Mouse (Mus musculus) adrenal gland (tissue): Measurements from ENCODE around the gene Ptprn.

ENCODE experiments used
- intact Hi-C: fragments of 180-260 bp; cut with DNase I; formaldehyde crosslinking; loops from one replicate; pipeline ENCODE4 v1.15.1; 2025
- long read RNA-seq, 2 experiments: library from polyadenylated mRNA; unstranded; transcript quantifications; one replicate each; pipeline ENCODE4 v2.0.0; 2020; ENCODE audit warnings: borderline replicate concordance in 1 of 2; ENCODE audit not compliant: insufficient replicate concordance in 1 of 2

Gene Ptprn
- long read RNA-seq, experiment 1, partial matches to known transcripts = 9 of 12 reads
- long read RNA-seq, experiment 1, other reads (novel, unspliced or antisense) = 3 of 12 reads
- long read RNA-seq, experiment 2, partial matches to known transcripts = 22 of 27 reads
- long read RNA-seq, experiment 2, other reads (novel, unspliced or antisense) = 4 of 27 reads

DNA sequence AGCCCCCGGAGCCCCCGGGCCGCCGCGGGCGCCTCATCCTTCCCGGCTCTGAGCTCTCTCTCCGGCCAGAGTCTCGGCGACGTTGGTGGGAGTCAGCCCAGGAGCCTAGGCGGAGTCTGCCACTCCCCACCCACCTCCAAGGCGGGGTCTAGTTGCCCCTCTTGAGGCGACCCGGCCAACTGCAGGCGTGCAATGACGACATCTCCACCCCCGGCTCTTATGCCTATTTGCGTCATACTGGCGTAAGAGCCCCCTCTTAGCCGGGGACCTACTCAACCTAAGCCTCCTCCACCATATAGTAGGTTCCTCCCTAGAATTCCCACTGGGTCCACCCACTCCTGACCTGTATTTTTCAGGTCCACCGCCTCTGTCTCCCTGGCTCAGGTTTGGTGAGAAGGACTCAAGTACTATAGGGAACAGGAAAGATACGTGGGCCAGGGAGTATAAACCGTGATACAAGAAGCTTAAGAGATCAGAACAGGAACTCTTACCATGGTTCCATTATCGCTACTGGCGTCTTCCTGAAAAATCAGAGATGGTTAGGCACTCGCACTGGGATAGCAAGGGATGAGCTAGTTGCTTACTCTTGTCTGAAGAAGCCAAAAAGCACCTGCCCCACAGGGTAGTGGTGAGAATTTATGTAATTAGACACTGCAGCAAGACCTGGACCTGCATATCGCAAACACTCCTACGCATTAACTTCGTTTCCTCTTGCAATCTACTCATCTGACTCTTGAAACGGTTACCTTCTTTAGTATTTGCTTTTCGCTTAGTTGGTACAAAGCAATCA is at the start of gene Ptprn:
Gene Ptprn, minus strand, starts transcription at position 412 of the 790 bp plus-strand sequence.
- intact Hi-C loops = no loop called here

DNA sequence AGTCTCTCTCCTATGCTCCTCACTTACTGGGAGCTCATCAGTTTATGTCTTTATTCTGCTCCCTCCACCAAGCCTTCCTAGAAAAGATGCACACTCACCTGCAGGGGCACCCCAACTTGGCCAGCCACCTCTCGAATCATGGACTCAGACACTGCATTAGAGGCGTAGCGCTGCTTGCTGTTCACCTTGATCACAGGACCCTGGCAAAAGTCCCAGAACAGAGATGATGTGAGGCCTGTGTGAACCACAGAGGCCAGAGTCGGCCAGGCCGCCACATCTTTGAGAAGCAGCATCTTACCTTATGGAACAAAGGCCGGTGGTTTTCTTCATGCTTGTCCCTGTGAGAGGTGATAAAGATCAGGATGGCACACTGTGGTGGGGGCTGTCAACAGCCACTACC is 47.4 kb upstream of the Ptprn start:
- intact Hi-C loops = no loop called here

DNA sequence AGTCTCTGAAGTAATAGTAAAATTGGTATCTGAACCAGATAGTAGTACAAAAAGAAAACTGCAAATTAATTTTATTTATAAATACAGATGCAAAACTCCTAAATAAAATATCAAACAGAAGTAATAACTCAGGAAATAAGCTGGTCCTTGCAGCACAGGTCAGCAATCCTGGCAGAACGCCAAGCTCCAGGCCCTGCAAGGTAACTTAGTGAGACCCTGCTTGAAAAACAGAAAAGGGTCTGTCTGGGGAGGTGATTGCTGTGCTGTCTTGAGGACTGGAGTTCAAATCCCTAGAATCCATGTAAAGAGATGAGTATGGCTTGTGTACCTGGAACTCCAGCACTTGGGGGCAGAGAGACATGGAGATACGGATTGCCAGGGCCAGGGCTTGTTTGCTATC is 40.4 kb upstream of the Ptprn start:
- intact Hi-C loops = no loop called here

DNA sequence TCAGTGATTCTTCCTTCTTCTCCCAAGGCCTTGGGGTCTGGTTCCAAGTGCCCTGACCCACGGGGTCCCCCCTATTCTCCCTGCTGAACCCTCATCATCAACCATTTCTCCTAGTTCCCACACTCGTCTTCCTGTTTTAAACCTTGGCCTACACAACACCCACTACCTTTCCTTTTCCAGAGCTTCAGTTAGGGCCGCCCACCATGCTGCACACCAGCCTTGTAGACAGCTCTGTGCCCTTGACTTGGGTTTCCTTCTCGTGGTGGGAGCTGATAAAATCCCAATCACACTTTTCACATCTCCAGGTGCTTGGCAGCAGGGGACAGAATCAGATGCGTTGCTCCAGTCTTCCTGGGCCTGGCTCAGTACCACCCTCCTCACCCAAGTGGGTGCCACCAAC is 30.0 kb upstream of the Ptprn start:
- intact Hi-C loops = no loop called here

DNA sequence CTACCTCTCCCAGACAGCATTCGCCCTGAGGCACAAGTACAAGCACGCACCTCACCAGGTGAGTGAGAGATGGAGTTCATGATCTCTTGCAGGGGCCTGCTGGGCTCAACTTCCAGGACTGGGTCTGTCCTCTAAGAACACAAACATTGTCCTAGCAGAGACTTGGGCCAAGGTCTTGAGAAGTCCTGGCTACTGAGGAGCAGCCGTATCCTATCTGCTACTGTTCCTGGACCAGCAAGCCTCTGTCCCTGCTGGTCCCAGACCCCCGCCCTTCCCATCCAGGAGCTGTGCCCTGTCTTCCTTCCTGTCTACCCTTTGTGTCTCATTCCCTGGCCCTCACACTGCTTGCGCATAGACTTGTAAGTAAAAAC is 29.0 kb upstream of the Ptprn start:
- intact Hi-C loops = no loop called here

DNA sequence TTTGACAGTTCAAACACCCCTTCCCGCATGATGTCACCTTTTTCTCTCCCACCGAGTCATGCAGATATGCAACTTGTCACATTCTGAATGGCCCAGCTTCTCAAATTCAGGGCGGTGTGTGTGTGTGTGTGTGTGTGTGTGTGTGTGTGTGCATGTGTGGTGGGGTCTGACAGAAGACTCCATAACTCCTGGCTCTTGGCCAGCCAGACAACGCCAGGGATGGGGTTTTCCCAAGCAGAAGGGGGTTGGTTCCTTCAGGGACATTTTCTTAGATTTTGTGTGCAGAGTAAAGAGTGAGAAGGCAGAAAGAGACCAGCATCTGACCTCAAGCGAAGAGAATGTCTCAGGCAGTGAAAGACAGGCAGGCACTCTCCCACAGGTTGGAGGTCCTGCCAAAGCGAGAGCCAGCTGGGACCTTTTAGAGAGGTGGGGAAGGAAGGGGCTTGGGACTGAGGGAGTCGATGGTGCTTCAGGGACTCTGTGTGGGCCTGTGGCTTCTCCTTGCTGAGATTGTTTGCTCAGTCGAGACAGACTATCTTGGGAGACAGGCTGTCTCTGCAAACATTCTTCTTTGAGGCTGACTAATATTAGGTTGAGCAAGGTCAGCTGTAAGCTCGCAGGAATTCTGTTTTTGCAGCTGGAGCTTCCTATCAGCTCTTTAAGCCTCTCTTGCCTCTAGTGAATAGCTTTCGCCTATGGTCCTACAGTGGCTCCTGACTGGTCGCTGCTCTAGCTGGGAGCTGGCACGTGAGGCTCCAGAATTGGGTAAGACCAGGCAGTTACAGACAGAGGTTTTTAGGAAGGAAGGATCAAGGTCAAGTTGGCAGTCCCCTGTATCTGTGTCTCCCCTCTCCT is 28.4 kb upstream of the Ptprn start:
- intact Hi-C loops = no loop called here

DNA sequence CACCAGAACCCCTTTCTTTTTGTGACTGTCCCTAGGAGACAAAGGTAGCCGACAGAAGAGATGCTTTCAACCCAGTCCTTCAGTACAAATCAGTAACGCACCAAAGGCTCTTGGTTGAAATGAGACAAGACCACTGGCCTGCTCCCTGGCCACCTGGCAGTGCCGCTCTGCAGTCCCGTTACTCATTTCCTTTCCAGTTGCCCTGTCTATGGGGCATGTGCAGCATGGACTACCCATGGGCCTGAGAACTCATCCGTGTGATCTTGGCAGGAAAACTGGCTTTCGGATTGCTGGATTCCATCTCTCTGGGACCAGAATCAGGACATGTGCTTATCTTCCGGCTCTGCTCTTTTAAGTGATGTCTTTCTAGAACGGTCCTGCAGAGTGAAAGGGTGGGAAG is 27.0 kb upstream of the Ptprn start:
- intact Hi-C loops = no loop called here

DNA sequence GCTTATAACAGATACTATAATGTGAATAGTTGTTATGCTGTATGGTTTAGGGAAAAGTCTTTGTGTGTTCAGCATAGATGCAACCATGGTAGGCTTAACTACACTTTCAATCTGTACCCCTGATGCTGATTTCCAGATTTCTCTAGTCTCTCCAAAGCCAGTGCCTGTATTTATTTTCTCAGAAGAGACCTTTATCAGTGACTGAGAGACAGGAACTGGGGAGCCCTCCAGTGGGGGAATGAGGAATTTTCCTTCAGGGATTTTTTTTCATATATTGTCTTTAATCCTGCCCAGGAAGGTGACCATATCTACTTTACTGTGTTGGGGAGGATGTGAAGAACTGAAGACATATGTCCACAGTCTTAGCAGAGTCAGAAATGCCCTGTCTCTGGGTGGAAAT is 26.3 kb upstream of the Ptprn start:
- intact Hi-C loops = no loop called here

DNA sequence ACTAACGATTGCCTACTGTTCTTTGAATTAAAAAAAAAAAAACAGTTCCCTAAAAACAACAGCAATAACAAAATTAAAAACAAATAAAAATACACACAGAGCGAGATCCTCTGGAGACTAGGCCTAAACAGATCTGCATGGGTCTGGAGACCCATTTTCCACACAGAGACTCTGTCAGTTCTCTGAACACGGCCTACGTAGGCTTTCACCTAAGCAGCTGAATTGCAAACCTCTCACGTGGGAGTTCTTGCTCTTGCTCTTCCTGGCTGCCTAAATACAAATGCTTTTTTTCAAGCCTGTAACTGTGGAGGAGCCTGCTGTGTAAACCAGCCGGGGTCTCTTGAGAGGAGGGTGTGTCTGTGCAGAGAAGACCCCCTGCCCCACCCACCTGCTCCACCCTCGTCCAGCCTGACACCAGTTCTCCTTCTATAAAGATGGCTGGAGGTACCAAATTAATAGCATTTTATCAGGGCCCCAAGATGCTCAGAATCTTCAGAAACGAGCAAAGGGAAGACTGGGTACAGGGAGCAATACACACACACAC is 25.7 kb upstream of the Ptprn start:
- intact Hi-C loops = no loop called here

DNA sequence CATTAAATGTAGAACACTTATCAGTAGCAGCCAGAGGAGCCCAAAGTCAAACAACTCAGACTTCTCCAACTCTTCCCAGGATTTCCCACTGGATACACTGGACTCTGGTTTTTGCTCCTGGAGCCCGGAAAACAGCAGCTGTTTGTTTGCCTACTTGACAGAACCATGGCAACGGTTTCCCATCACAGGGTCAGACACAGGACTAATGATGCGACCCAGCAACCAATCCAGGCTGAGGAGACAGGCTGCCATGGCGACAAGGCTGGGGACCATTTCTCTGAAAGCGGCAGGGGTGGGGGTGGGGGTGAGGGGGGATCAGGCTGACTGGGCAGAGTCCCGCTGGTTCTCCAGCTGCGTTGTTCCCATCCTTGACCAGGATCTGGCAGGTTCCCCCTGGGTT is 25.1 kb upstream of the Ptprn start:
- intact Hi-C loops = no loop called here

DNA sequence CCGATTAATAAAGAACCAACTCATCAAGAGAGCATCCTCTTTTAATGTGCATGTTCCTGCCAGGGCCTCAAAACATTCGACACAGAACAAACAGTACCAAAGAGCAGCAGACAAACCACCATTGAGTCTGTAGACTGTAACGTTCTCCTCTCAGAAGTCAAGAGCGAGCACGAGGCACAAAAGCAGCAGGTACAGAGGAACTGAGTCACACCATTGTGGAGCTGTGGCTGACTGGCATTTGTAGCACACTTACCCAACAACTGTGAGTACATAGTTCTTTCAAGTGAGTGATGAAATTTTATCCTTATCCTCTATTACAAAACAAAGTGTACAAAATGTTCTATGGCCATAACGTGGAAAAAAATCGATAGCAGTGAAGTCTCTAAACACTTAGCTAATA is 20.6 kb upstream of the Ptprn start:
- intact Hi-C loops = no loop called here

DNA sequence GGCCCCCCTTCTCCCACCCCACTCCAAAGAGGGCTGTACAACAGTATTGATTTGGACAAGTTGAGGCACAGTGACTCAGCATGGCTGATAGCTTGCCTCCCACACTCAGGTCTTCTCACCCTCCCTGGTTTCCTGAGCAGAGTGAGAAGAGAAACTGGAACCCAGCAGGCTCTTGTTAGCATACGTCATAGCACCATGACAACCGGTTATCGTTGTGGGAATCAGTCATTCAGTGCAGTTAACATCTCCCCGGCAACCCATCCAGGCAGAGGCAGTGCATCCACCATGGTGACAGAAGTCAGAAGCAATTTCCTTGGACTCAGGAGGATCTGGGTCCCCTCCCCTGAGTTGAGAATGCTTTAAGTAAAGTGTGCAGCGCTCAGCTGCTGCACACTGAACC is 18.7 kb upstream of the Ptprn start:
- intact Hi-C loops = no loop called here

DNA sequence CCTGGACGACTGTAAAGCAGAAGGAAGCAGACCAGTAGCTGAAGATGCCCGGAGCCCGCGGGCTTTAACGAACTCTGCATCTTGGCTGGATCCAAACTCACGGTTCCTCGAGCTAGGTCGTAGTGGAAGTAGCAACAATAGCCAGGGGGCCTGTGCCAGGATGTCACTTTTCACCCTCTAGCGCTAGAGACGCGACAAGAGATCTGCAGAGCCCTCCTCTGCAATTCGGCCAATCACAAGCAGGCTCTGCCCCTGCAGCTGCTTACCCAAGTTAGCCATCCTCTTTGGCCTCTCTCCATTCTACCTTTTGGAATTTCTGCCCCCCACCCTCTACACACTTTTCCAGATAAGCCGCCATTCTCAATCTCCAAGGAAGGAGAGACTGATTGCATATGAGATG is 13.9 kb upstream of the Ptprn start, which contains the start of gene Resp18:
Gene Resp18, minus strand, starts transcription at position 188 of the 400 bp plus-strand sequence.
- intact Hi-C loops = no loop called here

DNA sequence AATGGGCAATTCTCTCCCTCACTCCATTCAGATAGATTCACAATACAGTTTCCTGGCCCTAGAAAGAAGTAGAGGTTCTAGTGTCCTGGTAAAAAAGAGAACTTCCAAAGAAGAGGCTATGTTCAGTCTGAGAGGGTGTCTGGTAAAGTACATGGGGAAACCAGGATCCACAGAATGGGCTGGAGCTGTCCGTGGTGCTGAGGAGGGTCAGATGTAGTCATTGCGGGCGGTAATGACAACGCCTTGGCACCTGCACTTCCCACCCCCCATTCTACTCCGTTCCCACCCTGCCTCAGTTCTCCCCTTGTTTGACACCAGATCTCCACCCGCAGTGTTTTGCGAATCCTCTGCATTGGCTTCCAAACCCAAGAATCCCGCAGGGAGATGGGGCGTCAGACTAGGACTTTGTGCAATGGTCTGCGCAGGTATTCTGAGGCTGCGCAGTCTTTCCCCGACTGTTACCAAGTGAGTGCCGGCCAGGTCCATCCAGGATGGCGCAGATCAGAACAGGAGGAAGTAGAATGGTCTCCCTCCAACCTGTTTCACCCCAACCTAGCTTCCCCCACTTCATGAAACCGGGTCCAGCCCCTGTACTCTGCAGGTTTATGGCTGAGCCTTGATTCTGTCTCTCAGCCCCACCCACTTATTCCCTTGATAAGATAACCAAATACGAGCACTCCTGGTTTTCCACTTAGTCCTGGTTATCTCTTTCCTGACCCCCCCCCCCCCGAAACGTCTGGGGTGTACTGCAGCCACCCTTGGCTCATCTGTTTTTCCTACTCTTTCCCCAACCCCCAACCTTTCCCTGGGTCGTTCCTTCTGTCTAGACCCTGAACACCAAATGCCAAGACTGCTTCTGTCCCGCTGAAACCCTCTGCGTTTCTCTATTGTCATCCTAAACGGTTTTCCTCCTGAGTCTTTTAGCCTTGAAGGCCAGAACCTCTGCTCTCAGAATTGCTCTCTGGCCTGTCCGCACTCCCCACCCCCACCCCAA is 13.2 kb upstream of the Ptprn start:
- intact Hi-C loops = no loop called here

DNA sequence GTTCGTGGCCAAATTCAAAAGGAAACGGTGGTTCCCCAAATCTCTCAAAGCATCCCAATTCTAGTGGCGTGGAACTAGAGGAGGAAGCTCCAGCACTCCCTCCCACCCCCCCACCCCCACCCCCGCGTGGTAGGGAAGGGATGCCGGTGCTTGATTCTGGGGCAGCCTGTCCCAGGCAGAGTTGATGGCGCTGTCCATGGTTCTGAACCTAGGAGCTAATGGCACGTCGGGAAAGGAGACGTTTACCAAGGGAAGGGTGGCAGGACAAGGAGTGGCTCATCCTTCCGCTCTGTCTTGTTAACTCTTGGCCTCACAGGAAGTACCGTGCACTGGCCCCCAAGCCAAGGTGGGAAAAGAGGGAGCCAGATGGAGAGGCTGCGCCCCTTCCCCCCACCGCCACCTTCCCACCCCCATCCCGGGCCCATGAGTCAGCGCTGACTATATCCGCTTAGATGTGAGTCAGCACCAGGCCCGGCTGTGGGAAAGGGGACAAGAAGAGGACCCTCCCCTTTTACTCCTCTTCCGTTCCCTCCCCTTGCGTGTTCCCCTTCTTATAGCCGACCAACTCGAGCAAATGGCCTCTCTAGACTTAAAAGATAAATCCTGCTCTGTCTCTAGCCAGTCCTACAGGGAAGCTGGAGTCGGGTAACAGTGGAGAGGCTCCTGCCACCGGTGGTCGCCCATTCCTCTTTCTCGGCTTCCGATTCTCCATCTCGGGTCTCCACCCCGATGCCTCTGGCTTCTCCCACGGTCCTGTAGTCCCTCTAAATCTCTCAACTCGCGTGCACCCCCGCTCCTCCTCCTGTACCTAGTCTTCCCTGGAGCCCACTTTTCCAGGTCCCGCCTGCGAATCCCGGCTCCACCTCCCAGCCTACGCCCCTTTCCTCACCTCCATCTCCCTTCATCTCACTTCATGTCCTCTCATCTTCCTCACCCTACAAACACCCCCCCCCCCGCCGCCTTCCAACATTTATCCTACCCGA is 1.0 kb downstream of the Ptprn start:
- intact Hi-C loops = no loop called here

DNA sequence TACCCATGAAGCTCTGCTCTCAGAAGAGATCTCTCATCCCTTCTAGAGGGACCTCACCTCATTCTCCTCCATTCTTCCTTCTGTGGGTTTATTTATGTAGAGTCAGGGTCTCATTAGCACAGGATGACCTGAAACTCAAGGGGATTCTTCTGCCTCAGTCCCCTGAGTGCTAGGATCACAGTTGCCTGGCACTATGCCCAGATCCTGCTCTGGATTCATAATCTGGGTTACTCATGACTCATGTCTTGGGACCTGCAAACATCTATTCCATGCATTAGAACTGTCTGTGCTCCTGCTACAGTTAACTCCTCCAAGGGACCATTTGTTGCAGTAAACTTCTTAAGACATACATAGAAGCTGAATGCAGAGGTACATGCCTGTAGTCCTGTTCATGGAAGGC is 3.0 kb downstream of the Ptprn start:
- intact Hi-C loops = no loop called here

DNA sequence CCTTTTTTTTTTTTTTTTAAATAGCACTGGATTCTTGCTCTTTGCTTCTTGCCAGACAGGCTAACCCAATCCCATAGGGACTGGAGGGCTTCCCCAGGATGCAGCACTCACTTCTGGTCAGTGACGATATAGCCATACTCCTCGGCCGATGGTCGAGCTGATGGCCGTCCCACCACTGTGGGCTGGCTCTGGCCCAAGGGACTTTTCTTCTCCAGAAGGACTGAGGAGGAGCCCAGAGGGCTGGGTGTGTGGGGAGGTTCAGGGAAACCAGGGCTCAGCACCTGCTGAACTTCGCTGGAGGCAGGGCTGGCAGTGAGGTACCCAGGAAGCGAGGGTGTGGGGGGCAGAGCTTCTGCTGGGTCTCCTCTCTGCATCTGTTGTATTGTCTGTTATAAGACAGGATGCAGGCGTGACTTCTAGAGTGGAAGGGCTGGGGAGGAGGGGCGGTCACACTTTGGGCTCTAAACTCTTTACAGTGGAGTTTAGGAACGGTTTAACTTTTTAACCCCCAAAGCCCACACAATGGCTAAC is 8.7 kb downstream of the Ptprn start:
- intact Hi-C loops = loop anchor here (10.0 kb wide), 1 partner anchor 311 kb away; no protein-coding TSS in a partner anchor

DNA sequence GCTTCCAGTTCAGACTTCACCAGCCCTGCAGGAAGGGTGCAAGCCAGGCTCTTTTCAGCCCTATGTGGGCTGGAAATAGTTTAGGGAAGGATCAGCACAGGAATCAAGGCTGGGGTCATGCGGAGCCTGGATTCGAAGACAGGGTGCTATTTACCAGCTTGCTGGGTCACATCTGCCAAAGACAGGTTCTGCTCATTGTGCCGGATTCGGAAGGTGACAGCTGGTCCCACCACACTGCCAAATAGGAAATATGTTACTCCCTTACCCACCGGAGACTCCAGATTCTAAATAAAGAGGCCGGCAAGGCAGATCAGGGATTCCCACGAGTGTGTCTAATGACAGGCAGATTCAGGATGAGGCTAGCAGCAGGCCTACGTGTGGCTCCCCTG is 9.7 kb downstream of the Ptprn start:
- intact Hi-C loops = loop anchor here (10.0 kb wide), 1 partner anchor 310 kb away; no protein-coding TSS in a partner anchor
